Mouse (Mus musculus): ENCODE results near the gene Gm10401.

Gm10401 gene

GRCm38 (mm10) chr5:115069611-115070010 lies 28.5 kb downstream of the Gm10401 start:
- WGBS, result 57% methylated on average over 3 of the region's 3 CpGs

DNA sequence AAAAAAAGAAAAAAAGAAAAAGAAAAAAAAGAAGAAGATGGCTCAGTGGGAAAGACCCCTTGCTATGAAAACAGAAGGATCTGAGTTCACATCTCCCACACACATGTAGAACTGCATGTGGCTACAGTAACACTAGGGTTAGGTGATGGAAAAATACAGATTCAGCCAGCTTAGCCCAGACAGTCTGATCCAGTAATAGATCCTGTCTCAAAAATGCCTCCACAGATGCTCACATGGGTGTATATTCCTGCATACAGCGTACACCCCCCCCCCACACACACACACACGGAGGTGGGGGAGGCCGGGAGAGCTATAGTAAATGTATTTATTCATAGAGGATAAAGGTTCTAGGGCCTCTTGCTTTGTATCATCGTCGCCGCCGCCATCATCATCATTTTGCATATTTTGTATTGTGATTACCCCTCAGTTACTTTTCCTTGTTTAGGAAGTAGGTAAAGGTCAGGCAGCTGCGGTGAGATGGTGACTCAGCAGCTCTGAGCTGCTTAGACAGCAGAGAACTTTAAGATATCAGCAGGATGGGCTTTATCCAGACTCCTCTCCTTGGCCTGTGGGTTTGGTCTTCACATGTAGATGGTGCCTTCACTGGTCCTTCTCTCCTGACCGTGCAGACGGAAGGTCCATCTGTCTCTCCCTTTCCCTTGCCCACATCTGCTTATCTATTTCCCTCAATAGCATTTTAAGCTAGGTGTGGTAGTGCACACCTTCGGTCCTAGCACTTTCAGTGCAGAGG lies 29.2 kb downstream of the Gm10401 start:
- WGBS, result 56% methylated on average over 11 of the region's 11 CpGs

- 69% methylated on average over 4 of the region's 4 CpGs for WGBS
Observed at GRCm38 (mm10) chr5:115066245-115066644, 31.9 kb downstream of the Gm10401 start.

- WGBS, result 63% methylated on average over 7 of the region's 7 CpGs
Observed at GRCm38 (mm10) chr5:115063391-115063790, 34.7 kb downstream of the Gm10401 start.

DNA sequence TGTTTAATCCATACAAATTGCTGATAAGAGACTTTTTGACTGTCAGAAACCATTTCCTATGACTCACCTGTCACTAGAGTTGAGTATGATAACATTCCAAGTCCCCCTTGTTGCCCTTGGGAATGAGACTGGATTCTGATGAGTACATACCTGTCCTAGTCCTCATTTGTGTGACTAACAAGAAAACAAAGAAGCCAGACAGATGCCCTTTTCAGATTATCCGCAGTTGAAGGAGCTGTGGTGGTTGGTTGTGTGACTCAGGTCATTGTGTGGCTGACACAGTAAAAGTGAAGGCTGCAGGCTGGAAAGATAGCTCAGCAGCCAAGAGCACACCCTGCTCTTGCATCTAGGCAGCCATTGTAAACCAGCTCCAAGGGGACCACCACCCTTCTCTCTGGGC lies 35.5 kb downstream of the Gm10401 start:
- WGBS, result 81% methylated on average over 1 of the region's 1 CpGs

DNA sequence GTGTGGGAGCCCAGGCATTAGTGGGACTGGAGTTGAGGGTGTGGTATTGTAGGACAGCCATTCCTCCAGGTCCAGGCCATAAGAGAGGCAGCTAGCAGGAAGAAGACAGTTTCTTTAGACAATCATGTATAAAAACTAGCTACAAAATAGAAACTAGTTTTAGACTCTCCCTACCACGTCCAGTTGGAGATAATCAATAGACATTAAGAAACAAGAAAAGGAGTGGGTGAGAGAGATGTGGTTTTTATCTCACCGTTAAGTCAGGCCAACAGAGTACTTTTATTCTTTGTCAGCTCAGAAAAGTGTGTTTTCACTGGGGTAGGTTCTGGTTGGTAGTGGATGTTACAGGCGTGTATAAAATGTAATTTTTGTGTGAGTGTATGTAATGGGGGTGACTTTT lies 37.1 kb downstream of the Gm10401 start:
- WGBS, result 78% methylated on average over 3 of the region's 3 CpGs

DNA sequence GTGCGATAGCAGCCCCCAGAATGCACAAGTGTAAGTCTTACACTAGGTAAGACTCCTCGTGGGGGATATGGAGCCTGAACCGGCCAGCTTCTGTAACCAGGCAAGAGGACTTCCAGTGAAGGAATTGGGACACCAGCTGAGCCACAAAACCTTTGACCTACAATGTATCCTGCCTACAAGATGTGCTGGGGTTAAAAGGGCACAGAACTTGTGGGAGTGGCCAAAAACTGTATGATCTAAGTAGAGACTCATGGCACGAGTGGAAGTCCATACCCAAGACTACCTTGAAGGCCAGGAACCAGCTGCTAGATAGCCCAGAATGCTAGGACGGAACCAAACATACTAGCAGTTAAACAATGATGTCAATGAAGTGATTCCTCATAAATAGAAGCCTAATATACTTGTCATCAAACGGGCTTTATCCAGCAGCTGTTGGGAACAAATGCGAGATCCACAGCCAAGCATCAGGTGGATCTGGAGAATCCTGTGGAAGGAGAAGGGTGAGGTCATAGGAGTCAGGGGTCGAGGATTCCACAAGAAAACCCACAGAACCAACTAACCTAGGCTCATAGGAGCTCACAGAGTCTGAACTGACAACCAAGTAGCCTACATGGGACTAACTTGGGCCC lies 37.9 kb downstream of the Gm10401 start:
- 82% methylated on average over 8 of the region's 8 CpGs for WGBS

- 80% methylated on average over 7 of the region's 7 CpGs for WGBS
Observed at GRCm38 (mm10) chr5:115058584-115059297, 39.4 kb downstream of the Gm10401 start.

- WGBS, result 94% methylated on average over 4 of the region's 4 CpGs
Observed at GRCm38 (mm10) chr5:115057153-115057552, 40.9 kb downstream of the Gm10401 start.

DNA sequence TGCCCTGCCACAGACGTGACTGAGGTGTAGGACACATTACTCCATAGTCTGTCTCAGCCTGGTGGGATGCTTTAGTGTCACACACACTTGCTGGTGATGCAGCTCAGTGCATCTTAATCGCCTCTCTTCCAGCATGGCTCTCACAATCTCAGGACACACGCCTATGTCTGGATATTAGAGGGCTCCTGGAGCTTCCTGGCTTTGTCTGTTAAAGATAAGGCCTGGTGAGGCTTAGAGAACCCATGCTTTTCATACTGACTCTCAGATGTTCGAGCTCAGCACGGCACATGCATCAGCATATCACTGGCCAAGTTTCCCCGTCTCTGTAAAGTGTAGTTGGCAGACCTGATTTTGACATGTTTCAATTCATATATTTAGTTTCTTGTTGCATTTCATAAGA lies 42.7 kb downstream of the Gm10401 start:
- WGBS, result 46% methylated on average over 6 of the region's 6 CpGs

DNA sequence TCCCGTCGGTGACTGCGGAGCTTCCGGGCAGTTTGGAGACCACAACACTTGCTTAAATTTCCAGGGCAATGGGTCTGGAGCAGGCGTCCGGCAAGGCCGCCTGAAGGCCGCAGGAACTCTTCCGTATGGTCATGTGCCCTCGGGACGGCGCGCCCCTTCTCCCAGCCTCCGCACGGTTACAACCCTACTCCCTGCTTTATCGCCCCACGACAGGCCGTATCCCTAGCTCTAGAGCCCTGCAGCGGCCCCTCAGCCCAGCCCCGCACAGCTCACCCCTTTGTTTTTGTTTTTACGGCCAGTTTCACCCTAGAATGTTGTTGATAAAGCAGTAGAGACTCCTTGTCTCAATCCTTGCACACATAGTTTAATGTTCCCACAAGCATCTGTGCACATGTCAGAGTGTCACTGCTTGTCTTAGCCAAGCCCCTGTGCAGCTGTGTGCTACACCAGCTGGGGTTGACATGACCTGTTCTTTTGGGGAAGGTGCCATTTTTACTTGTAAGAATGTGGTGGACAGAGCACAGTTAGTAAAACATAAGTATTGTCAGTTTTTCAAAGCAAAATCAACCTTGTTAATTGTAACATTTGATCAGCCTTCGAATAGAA lies 44.2 kb downstream of the Gm10401 start:
- WGBS, result 91% methylated on average over 22 of the region's 22 CpGs

DNA sequence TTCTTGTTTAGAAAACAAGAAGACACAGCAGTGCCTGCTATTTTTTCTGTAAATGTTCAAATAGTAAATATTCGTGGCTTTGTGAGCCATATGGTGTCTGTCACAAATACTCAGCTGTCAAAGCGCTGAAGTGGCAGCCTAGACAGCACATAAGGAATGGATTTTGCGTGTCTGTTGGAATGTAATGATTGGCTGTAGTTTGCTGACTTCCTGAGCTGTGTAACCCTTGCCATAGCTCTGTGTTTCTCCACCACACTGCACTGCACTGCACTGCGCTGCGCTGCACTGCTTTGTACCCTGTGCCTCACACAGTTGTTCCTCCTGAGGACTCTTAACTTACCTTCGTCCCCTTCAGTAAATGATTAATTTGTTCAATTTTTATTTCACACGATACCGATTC lies 45.5 kb downstream of the Gm10401 start:
- WGBS, result 59% methylated on average over 8 of the region's 8 CpGs

GRCm38 (mm10) chr5:115050776-115051175 lies 47.3 kb downstream of the Gm10401 start:
- WGBS, result 88% methylated on average over 6 of the region's 6 CpGs

GRCm38 (mm10) chr5:115049692-115050091 lies 48.4 kb downstream of the Gm10401 start:
- 85% methylated on average over 6 of the region's 6 CpGs for WGBS
